Mouse (Mus musculus) heart, postnatal 0 days (tissue): ENCODE measurements around the gene Cpne8. TPM values are rescaled to one million over a fixed set of nuclear protein-coding genes. Genes with fewer than 3 reads are reported as not detected.
"Not testable (repeated sequence)": the region's sequence is repeated elsewhere in the genome, so short reads cannot be mapped to it uniquely, and the experiment has no call there.

ENCODE experiments used
- ATAC-seq: fragments of 200-750 bp; cut with Nextera tagmentation; 2 replicates; pipeline ENCODE4 v1.8.0; 2017; ENCODE audit warnings: low read depth, moderate number of reproducible peaks, moderate library complexity; ENCODE audit not compliant: insufficient read depth
- DNase-seq: peaks from one replicate; pipeline ENCODE4 v3.0.0-alpha.2; 2016; ENCODE audit warnings: low spot score
- H3K27ac ChIP-seq: fragments of 300-500 bp; sonication (generic); 2 replicates; pipeline ENCODE4 v1.5.1; 2014; ENCODE audit warnings: low read depth, mild to moderate bottlenecking
- H3K27me3 ChIP-seq: fragments of 300-500 bp; sonication (generic); 2 replicates; pipeline ENCODE4 v1.6.1; 2014; ENCODE audit warnings: low read length, mixed read lengths; ENCODE audit not compliant: control insufficient read depth, insufficient read depth
- H3K36me3 ChIP-seq: fragments of 300-500 bp; sonication (generic); replicated peaks from 2 replicates; pipeline ENCODE4 v1.6.1; 2014; ENCODE audit warnings: low read length, mixed read lengths; ENCODE audit not compliant: control insufficient read depth, insufficient read depth
- H3K4me1 ChIP-seq: fragments of 300-500 bp; sonication (generic); 2 replicates; pipeline ENCODE4 v1.6.1; 2014; ENCODE audit warnings: antibody characterized with exemption; ENCODE audit not compliant: control insufficient read depth, insufficient read depth
- H3K4me2 ChIP-seq: fragments of 300-500 bp; sonication (generic); 2 replicates; pipeline ENCODE4 v1.6.1; 2014; ENCODE audit warnings: low read depth, mild to moderate bottlenecking, low read length, moderate library complexity
- H3K4me3 ChIP-seq: fragments of 300-500 bp; sonication (generic); 2 replicates; pipeline ENCODE4 v1.5.1; 2014; ENCODE audit warnings: low read depth, low read length
- H3K9ac ChIP-seq: fragments of 300-500 bp; sonication (generic); replicated peaks from 2 replicates; pipeline ENCODE4 v1.6.1; 2014; ENCODE audit warnings: low read depth, low read length, mixed read lengths
- H3K9me3 ChIP-seq: fragments of 300-500 bp; sonication (generic); replicated peaks from 2 replicates; pipeline ENCODE4 v1.6.1; 2016; ENCODE audit warnings: low read length; ENCODE audit not compliant: control insufficient read depth
- CTCF ChIP-seq: IDR thresholded peaks from 2 replicates; pipeline ENCODE4 v1.5.1; 2016; ENCODE audit warnings: antibody characterized with exemption, control low read depth, low read depth
- EP300 ChIP-seq: IDR thresholded peaks from 2 replicates; pipeline ENCODE4 v1.6.1; 2016; ENCODE audit warnings: antibody characterized with exemption, low read depth
- WGBS: fragments of 180-500 bp; shearing (Covaris S2); extraction: QIAGEN DNeasy Blood & Tissue Kit; methylation state at CpG from one replicate; pipeline ENCODE4 v1.1.7; 2014; 5-methylcytosine and 5-hydroxymethylcytosine counted together
- polyA plus RNA-seq: library from polyadenylated mRNA; unstranded; fragments of >200 nt; fragmentation: Nextera tagmentation; extraction: Ambion mirVana; gene quantifications from 2 replicates; pipeline ENCODE4 v1.2.1, GENCODE M21; 2015
- total RNA-seq: library from RNA; depleted of rRNA; stranded (reverse); fragments of >200 nt; gene quantifications from 2 replicates; pipeline ENCODE4 v1.2.3, GENCODE M21; 2014; ENCODE audit warnings: low replicate concordance

Gene Cpne8
- total and polyA plus RNA-seq, 2 experiments from 2014 or later: 3.3 to 4.6 TPM

GRCm38 (mm10) chr15:90646326-90646725 is 32.9 kb downstream of the Cpne8 start:
- DNase-seq (no peak), ATAC-seq (no peak)
- no peak overlapping the region for H3K9ac ChIP-seq
- no peaks in the 10 kb centered on the region for H3K36me3 ChIP-seq
- H3K4me2 ChIP-seq: no peak overlapping the region
- H3K9me3 ChIP-seq: no peaks in the 10 kb centered on the region
- WGBS: 91% methylated on average over 4 of the region's 4 CpGs
- H3K27ac ChIP-seq: no peak overlapping the region
- no peaks in the 10 kb centered on the region for H3K27me3 ChIP-seq
- H3K4me3 ChIP-seq: no peak overlapping the region
- no peaks in the 10 kb centered on the region for H3K4me1 ChIP-seq
- no peak for TF ChIP-seq EP300
- TF ChIP-seq CTCF: no peak

- no peak overlapping the region for H3K4me3 ChIP-seq
- H3K9ac ChIP-seq: no peak overlapping the region
- TF ChIP-seq EP300 (no peak), CTCF (no peak)
- H3K36me3 ChIP-seq: no peaks in the 10 kb centered on the region
- H3K9me3 ChIP-seq: no peaks in the 10 kb centered on the region
- H3K27me3 ChIP-seq: no peaks in the 10 kb centered on the region
- ATAC-seq (no peak), DNase-seq (no peak)
- no peak overlapping the region for H3K4me2 ChIP-seq
- no peak overlapping the region for H3K27ac ChIP-seq
- 87% methylated on average over 10 of the region's 10 CpGs for WGBS
- H3K4me1 ChIP-seq: no peaks in the 10 kb centered on the region
Observed at GRCm38 (mm10) chr15:90645828-90646227, 33.4 kb downstream of the Cpne8 start.

DNA sequence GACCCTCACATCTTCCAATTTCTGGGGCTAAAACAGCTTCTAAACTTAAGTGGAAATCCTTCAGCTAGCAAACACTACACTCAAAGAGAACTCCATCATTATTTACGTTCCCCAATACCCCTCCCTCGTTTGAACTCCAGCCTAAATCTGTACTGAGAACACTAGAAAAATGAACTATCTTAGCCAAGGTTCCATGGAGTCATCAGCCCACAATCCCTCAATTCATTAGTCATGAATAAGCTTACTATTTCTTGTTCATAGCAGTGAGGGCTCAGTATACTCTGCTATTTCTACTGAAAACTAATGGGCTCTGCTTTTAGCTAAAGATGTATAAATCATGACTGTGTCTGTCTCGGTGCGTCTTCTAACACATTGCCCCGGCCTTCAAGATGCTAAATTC is 55.0 kb downstream of the Cpne8 start:
- Histone ChIP-seq H3K27me3 (no peaks in the 10 kb centered on the region), H3K4me3 (no peak overlapping the region), H3K9me3 (no peaks in the 10 kb centered on the region), H3K4me1 (no peaks in the 10 kb centered on the region), H3K4me2 (no peak overlapping the region), H3K9ac (no peak overlapping the region), H3K36me3 (no peaks in the 10 kb centered on the region), H3K27ac (no peak overlapping the region)
- 73% methylated on average over 5 of the region's 5 CpGs for WGBS
- no peak for DNase-seq
- ATAC-seq: no peak
- TF ChIP-seq EP300: no peak
- no peak for TF ChIP-seq CTCF

- WGBS: 91% methylated on average over 3 of the region's 3 CpGs
- no peak overlapping the region for H3K27ac ChIP-seq
- no peaks in the 10 kb centered on the region for H3K27me3 ChIP-seq
- ATAC-seq: no peak
- no peaks in the 10 kb centered on the region for H3K9me3 ChIP-seq
- no peak overlapping the region for H3K4me3 ChIP-seq
- H3K9ac ChIP-seq: no peak overlapping the region
- no peaks in the 10 kb centered on the region for H3K4me1 ChIP-seq
- no peak for DNase-seq
- H3K4me2 ChIP-seq: no peak overlapping the region
- no peaks in the 10 kb centered on the region for H3K36me3 ChIP-seq
- no peak for TF ChIP-seq CTCF
- no peak for TF ChIP-seq EP300
Observed at GRCm38 (mm10) chr15:90622005-90622404, 57.2 kb downstream of the Cpne8 start.

- Histone ChIP-seq H3K4me1 (0 out of 2 replicates have a peak, but pooled peaks cover 4% of the 10 kb centered on the region), H3K36me3 (no peaks in the 10 kb centered on the region), H3K4me2 (no peak overlapping the region), H3K4me3 (no peak overlapping the region), H3K27me3 (no peaks in the 10 kb centered on the region), H3K9me3 (no peaks in the 10 kb centered on the region), H3K27ac (no peak overlapping the region), H3K9ac (no peak overlapping the region)
- no peak for ATAC-seq
- no peak for DNase-seq
- WGBS: 56% methylated on average over 4 of the region's 4 CpGs
- TF ChIP-seq CTCF: no peak
- TF ChIP-seq EP300: no peak
Observed at GRCm38 (mm10) chr15:90619736-90620135, 59.5 kb downstream of the Cpne8 start.

DNA sequence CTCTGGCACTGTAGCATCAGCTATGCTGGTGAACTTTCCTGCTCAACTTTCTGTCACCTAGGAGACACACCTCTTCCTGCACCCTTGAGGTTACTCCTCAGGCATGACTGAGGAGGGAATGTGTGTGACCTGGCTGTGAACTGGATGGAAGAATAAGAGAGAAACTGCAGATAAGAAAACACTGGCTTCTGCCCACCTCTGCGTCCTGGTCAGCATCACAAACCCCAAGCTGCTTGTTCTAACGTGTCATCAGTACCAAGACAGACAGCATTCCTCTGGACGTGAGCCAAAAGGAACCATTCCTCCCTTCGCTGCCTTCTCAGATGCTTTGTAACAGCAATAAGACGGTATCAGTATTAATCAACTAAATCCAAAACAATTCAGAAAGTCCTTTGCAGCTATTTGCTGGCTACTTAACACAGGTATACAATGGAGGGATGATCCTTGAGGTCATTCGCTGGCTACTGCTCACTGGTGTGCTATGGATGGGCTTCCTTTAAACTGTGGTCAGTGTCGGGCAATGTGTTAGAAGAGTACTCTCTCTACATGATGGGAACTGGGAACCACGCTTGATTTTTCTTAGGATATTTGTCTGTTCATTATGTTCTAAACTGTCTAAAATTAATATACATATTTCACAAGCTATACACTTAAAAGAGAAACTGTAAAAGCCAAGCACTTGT is 63.0 kb downstream of the Cpne8 start:
- Histone ChIP-seq H3K4me2 (peak overlapping the region; percentile 20), H3K9ac (no peak overlapping the region), H3K27ac (no peak overlapping the region), H3K9me3 (no peaks in the 10 kb centered on the region), H3K4me1 (0 out of 2 replicates have a peak, but pooled peaks cover 4% of the 10 kb centered on the region), H3K36me3 (no peaks in the 10 kb centered on the region), H3K4me3 (no peak overlapping the region), H3K27me3 (no peaks in the 10 kb centered on the region)
- no peak for TF ChIP-seq EP300
- no peak for TF ChIP-seq CTCF
- ATAC-seq (peak; percentile 39; the same call in 1 of the 2 replicates), DNase-seq (no peak)
- 25% methylated on average over 8 of the region's 8 CpGs for WGBS

DNA sequence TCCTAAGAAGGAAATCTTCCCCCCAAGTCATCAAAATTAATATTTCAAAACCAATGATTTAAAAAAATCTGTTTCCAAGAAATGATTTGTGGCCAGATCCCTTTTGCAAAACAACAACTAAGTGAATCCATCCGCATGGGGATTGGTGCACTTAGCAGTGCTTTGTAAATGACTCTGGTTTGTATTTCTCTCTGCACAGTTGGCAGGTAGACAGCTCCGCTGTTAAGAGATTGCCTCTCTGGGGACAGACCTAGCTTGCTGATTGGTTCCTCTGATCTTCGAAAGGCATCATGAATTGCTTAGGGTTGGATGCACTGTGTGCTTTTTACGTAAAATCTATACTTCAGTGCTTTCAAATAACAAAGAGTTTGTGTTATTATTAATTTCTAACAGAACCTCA is 68.5 kb downstream of the Cpne8 start:
- ATAC-seq, H3K4me2 ChIP-seq, H3K27ac ChIP-seq, H3K9me3 ChIP-seq, H3K4me1 ChIP-seq, DNase-seq, H3K36me3 ChIP-seq, H3K4me3 ChIP-seq, H3K27me3 ChIP-seq, H3K9ac ChIP-seq: not testable (repeated sequence)
- WGBS: 81% methylated on average over 4 of the region's 4 CpGs
